Mouse (Mus musculus): Measurements from ENCODE around the gene Cntn2. TPM values are rescaled to one million over a fixed set of nuclear protein-coding genes. Genes with fewer than 3 reads are reported as not detected.

Cntn2 gene
- polyA plus RNA-seq, 1 experiment from 2014 or later, result 0.18 TPM

- Histone ChIP-seq H3K4me2 (ENCODE audit: low read depth, low read length) (no peak overlapping the region), H3K4me1 (ENCODE audit: control insufficient read depth, insufficient read depth, low read length) (peaks cover 18% of the 10 kb centered on the region), H3K4me3 (replicated peaks; ENCODE audit: low read length) (no peak overlapping the region), H3K9me3 (replicated peaks; ENCODE audit: control insufficient read depth, low read length) (no peaks in the 10 kb centered on the region), H3K9ac (ENCODE audit: low read length) (no peak overlapping the region), H3K36me3 (ENCODE audit: control insufficient read depth, insufficient read depth, low read length) (no peaks in the 10 kb centered on the region), H3K27me3 (ENCODE audit: control insufficient read depth, insufficient read depth, low read length) (peaks cover 23% of the 10 kb centered on the region), H3K27ac (ENCODE audit: low read length) (no peak overlapping the region)
- WGBS, result 77% methylated on average over 5 of the region's 5 CpGs
- no peak for ATAC-seq (ENCODE audit: insufficient read depth, low FRiP score)
Observed at GRCm38 (mm10) chr1:132537736-132538135, 5.3 kb downstream of the Cntn2 start.

GRCm38 (mm10) chr1:132536416-132536815, 6.6 kb downstream of the Cntn2 start:
- H3K36me3 ChIP-seq (ENCODE audit: control insufficient read depth, insufficient read depth, low read length), result no peaks in the 10 kb centered on the region
- WGBS, result 78% methylated on average over 3 of the region's 3 CpGs
- no peak for ATAC-seq (ENCODE audit: insufficient read depth, low FRiP score)
- no peak overlapping the region for H3K9ac ChIP-seq (ENCODE audit: low read length)
- H3K4me2 ChIP-seq (ENCODE audit: low read depth, low read length), result no peak overlapping the region
- no peaks in the 10 kb centered on the region for H3K9me3 ChIP-seq (replicated peaks; ENCODE audit: control insufficient read depth, low read length)
- H3K4me1 ChIP-seq (ENCODE audit: control insufficient read depth, insufficient read depth, low read length), result peaks cover 14% of the 10 kb centered on the region; the same call in 1 of the 2 replicates
- H3K4me3 ChIP-seq (replicated peaks; ENCODE audit: low read length), result no peak overlapping the region
- peaks cover 10% of the 10 kb centered on the region; the same call in 1 of the 2 replicates for H3K27me3 ChIP-seq (ENCODE audit: control insufficient read depth, insufficient read depth, low read length)
- no peak overlapping the region for H3K27ac ChIP-seq (ENCODE audit: low read length)

- Histone ChIP-seq H3K4me1 (ENCODE audit: control insufficient read depth, insufficient read depth, low read length) (peaks cover 12% of the 10 kb centered on the region; the same call in 1 of the 2 replicates), H3K9me3 (replicated peaks; ENCODE audit: control insufficient read depth, low read length) (no peaks in the 10 kb centered on the region), H3K27me3 (ENCODE audit: control insufficient read depth, insufficient read depth, low read length) (0 out of 2 replicates have a peak, but pooled peaks cover 3% of the 10 kb centered on the region), H3K36me3 (ENCODE audit: control insufficient read depth, insufficient read depth, low read length) (no peaks in the 10 kb centered on the region), H3K4me2 (ENCODE audit: low read depth, low read length) (no peak overlapping the region), H3K27ac (ENCODE audit: low read length) (no peak overlapping the region), H3K9ac (ENCODE audit: low read length) (no peak overlapping the region), H3K4me3 (replicated peaks; ENCODE audit: low read length) (no peak overlapping the region)
- 90% methylated on average over 4 of the region's 4 CpGs for WGBS
- no peak for ATAC-seq (ENCODE audit: insufficient read depth, low FRiP score)
Observed at GRCm38 (mm10) chr1:132535541-132535940, 7.5 kb downstream of the Cntn2 start.

- Histone ChIP-seq H3K4me3 (replicated peaks; ENCODE audit: low read length) (no peak overlapping the region), H3K36me3 (ENCODE audit: control insufficient read depth, insufficient read depth, low read length) (no peaks in the 10 kb centered on the region), H3K9ac (ENCODE audit: low read length) (no peak overlapping the region), H3K4me1 (ENCODE audit: control insufficient read depth, insufficient read depth, low read length) (peaks cover 16% of the 10 kb centered on the region; the same call in 1 of the 2 replicates), H3K27ac (ENCODE audit: low read length) (no peak overlapping the region), H3K4me2 (ENCODE audit: low read depth, low read length) (no peak overlapping the region), H3K9me3 (replicated peaks; ENCODE audit: control insufficient read depth, low read length) (no peaks in the 10 kb centered on the region), H3K27me3 (ENCODE audit: control insufficient read depth, insufficient read depth, low read length) (0 out of 2 replicates have a peak, but pooled peaks cover 3% of the 10 kb centered on the region)
- ATAC-seq (ENCODE audit: insufficient read depth, low FRiP score), result no peak
- WGBS, result 11% methylated on average over 8 of the region's 8 CpGs
Observed at GRCm38 (mm10) chr1:132533840-132534239, 9.2 kb downstream of the Cntn2 start.

- H3K4me2 ChIP-seq (ENCODE audit: low read depth, low read length), result no peak overlapping the region
- H3K36me3 ChIP-seq (ENCODE audit: control insufficient read depth, insufficient read depth, low read length), result no peaks in the 10 kb centered on the region
- ATAC-seq (ENCODE audit: insufficient read depth, low FRiP score), result no peak
- H3K27me3 ChIP-seq (ENCODE audit: control insufficient read depth, insufficient read depth, low read length), result 0 out of 2 replicates have a peak, but pooled peaks cover 3% of the 10 kb centered on the region
- no peak overlapping the region for H3K4me3 ChIP-seq (replicated peaks; ENCODE audit: low read length)
- peaks cover 16% of the 10 kb centered on the region; the same call in 1 of the 2 replicates for H3K4me1 ChIP-seq (ENCODE audit: control insufficient read depth, insufficient read depth, low read length)
- H3K9me3 ChIP-seq (replicated peaks; ENCODE audit: control insufficient read depth, low read length), result no peaks in the 10 kb centered on the region
- 55% methylated on average over 9 of the region's 9 CpGs for WGBS
- H3K9ac ChIP-seq (ENCODE audit: low read length), result no peak overlapping the region
- H3K27ac ChIP-seq (ENCODE audit: low read length), result no peak overlapping the region
Observed at GRCm38 (mm10) chr1:132532521-132532920, 10.5 kb downstream of the Cntn2 start.

GRCm38 (mm10) chr1:132530631-132531191, 12.3 kb downstream of the Cntn2 start:
- 14% methylated on average over 5 of the region's 5 CpGs for WGBS
- Histone ChIP-seq H3K27me3 (ENCODE audit: control insufficient read depth, insufficient read depth, low read length) (0 out of 2 replicates have a peak, but pooled peaks cover 3% of the 10 kb centered on the region), H3K4me2 (ENCODE audit: low read depth, low read length) (no peak overlapping the region), H3K36me3 (ENCODE audit: control insufficient read depth, insufficient read depth, low read length) (no peaks in the 10 kb centered on the region), H3K27ac (ENCODE audit: low read length) (no peak overlapping the region), H3K4me1 (ENCODE audit: control insufficient read depth, insufficient read depth, low read length) (peaks cover 16% of the 10 kb centered on the region; the same call in 1 of the 2 replicates), H3K9ac (ENCODE audit: low read length) (no peak overlapping the region), H3K9me3 (replicated peaks; ENCODE audit: control insufficient read depth, low read length) (no peaks in the 10 kb centered on the region), H3K4me3 (replicated peaks; ENCODE audit: low read length) (no peak overlapping the region)
- no peak for ATAC-seq (ENCODE audit: insufficient read depth, low FRiP score)

GRCm38 (mm10) chr1:132528647-132529334, 14.3 kb downstream of the Cntn2 start:
- no peak for ATAC-seq (ENCODE audit: insufficient read depth, low FRiP score)
- H3K36me3 ChIP-seq (ENCODE audit: control insufficient read depth, insufficient read depth, low read length), result no peaks in the 10 kb centered on the region
- H3K27ac ChIP-seq (ENCODE audit: low read length), result no peak overlapping the region
- H3K9me3 ChIP-seq (replicated peaks; ENCODE audit: control insufficient read depth, low read length), result no peaks in the 10 kb centered on the region
- peaks cover 12% of the 10 kb centered on the region; the same call in 1 of the 2 replicates for H3K4me1 ChIP-seq (ENCODE audit: control insufficient read depth, insufficient read depth, low read length)
- WGBS, result 90% methylated on average over 19 of the region's 19 CpGs
- H3K27me3 ChIP-seq (ENCODE audit: control insufficient read depth, insufficient read depth, low read length), result no peaks in the 10 kb centered on the region
- H3K4me3 ChIP-seq (replicated peaks; ENCODE audit: low read length), result no peak overlapping the region
- H3K9ac ChIP-seq (ENCODE audit: low read length), result no peak overlapping the region
- no peak overlapping the region for H3K4me2 ChIP-seq (ENCODE audit: low read depth, low read length)

GRCm38 (mm10) chr1:132528071-132528470, 15.0 kb downstream of the Cntn2 start:
- H3K9me3 ChIP-seq (replicated peaks; ENCODE audit: control insufficient read depth, low read length), result no peaks in the 10 kb centered on the region
- no peak for ATAC-seq (ENCODE audit: insufficient read depth, low FRiP score)
- WGBS, result 91% methylated on average over 13 of the region's 13 CpGs
- H3K4me1 ChIP-seq (ENCODE audit: control insufficient read depth, insufficient read depth, low read length), result peaks cover 12% of the 10 kb centered on the region; the same call in 1 of the 2 replicates
- H3K27me3 ChIP-seq (ENCODE audit: control insufficient read depth, insufficient read depth, low read length), result no peaks in the 10 kb centered on the region
- no peak overlapping the region for H3K9ac ChIP-seq (ENCODE audit: low read length)
- no peaks in the 10 kb centered on the region for H3K36me3 ChIP-seq (ENCODE audit: control insufficient read depth, insufficient read depth, low read length)
- no peak overlapping the region for H3K4me2 ChIP-seq (ENCODE audit: low read depth, low read length)
- H3K4me3 ChIP-seq (replicated peaks; ENCODE audit: low read length), result no peak overlapping the region
- H3K27ac ChIP-seq (ENCODE audit: low read length), result no peak overlapping the region

- ATAC-seq (ENCODE audit: insufficient read depth, low FRiP score), result 0 out of 2 replicates have a peak, but pooled peaks have one; percentile 19
- H3K9me3 ChIP-seq (replicated peaks; ENCODE audit: control insufficient read depth, low read length), result no peaks in the 10 kb centered on the region
- 4% methylated on average over 10 of the region's 10 CpGs for WGBS
Observed at GRCm38 (mm10) chr1:132525832-132526231, 17.2 kb downstream of the Cntn2 start.

More at GRCm38 (mm10) chr1:132525832-132526231, 17.2 kb downstream of the Cntn2 start:
- no peaks in the 10 kb centered on the region for H3K36me3 ChIP-seq (ENCODE audit: control insufficient read depth, insufficient read depth, low read length)
- H3K4me2 ChIP-seq (ENCODE audit: low read depth, low read length), result no peak overlapping the region
- H3K4me1 ChIP-seq (ENCODE audit: control insufficient read depth, insufficient read depth, low read length), result peaks cover 7% of the 10 kb centered on the region; the same call in 1 of the 2 replicates
- no peak overlapping the region for H3K27ac ChIP-seq (ENCODE audit: low read length)
- no peaks in the 10 kb centered on the region for H3K27me3 ChIP-seq (ENCODE audit: control insufficient read depth, insufficient read depth, low read length)
- no peak overlapping the region for H3K4me3 ChIP-seq (replicated peaks; ENCODE audit: low read length)
- H3K9ac ChIP-seq (ENCODE audit: low read length), result no peak overlapping the region
